Mouse (Mus musculus): ENCODE data around the gene Sf3a1.
"Not testable (repeated sequence)": the region's sequence is repeated elsewhere in the genome, so short reads cannot be mapped to it uniquely, and the experiment has no call there.

The Sf3a1 gene

DNA sequence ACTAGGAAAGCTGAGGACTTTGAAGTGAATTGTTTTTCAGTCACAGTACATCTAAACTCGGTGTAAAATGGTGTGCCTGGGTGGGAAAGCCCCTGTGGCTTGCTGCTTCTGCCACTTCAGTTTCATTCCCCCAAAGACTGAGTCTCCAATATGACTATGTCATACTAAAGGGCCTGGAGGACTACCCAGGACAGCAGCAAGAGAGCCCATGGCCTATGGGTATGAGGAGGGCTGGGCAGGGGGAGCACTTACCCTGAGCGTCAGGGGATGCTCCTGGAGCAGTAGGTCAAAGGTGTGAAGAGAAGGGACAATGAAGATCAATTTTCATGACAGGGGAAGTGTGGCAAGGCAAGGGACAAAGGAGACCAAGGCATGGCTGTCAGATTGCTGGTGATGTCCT, 21.2 kb upstream of the Sf3a1 start:
- no peak for DNase-seq (ENCODE audit: low spot score)

DNA sequence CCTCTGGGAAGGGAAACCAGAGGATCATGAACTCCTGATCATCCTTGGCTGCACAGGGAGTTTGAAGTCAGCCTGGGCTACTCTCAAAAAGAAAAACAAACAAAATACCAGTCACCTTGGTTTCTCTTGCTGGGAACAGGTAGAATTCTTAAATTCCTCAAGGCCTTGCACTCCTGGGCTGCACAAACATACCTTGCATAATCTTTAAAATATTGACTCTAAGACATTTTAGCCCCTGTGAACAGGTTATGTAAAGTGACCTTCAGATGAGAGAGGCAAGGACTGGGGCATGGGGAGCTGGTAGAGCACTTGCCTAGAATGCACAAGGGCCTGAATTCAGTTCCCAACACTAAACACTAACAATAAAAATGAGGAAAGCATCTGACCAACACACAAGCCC, 18.6 kb upstream of the Sf3a1 start:
- DNase-seq (ENCODE audit: low spot score) = no peak

DNA sequence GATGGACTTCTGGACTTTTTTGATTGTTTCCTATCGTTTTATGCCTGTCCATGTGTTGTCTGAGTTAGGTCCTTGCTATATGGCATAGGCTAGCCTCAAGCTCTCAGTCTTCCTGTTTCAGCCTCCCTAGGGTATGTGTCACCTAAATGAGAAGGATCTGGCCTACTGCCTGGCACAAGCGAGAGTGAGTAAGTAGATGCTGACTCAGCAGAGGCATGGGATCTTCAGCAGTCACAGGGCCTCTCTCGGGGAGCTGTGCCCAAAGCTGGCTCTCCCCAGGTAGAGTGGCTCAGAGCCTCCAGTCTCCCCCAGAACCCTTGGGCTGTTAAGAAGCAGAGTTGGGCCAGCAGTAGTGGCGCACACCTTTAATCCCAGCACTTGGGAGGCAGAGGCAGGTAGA, 17.8 kb upstream of the Sf3a1 start:
- no peak for DNase-seq (ENCODE audit: low spot score)

DNA sequence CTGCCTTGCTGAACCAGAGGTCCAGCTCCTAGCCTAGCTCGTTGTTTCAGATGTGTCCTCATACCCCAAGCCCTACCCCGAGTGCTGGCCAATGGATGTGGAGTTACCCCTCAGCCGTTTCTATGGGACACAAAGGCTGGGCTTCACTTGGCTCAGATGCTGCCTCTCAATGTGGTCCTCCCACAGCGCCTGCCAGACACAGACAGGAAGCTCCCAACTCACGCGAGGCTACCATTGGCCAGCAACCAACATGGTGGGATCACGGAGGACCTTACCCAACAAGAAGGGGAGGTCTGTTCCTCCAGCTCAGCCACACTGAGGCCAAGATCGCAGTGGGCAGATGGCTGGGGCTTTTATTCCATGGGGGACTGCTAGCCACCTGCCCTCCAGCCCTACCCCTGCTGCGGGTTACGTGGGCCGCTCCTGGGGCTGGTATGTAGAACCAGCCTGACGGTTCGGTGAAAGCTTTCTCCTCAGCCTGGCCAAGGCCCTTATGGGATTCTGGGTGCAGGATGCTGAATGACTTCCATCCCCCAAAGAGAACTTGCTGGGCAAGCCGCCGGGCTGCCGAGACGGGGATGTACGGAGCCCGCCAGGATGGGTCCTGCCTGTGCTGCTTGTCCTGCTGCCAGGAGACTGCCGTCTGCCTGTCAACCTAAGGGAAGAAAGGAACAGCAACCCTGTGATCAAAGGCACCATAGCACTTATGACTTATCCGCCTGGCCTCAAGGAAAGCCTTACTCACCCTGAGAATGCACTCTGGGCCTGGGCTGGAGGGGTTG, 16.7 kb upstream of the Sf3a1 start:
- DNase-seq (ENCODE audit: low spot score) = no peak

DNA sequence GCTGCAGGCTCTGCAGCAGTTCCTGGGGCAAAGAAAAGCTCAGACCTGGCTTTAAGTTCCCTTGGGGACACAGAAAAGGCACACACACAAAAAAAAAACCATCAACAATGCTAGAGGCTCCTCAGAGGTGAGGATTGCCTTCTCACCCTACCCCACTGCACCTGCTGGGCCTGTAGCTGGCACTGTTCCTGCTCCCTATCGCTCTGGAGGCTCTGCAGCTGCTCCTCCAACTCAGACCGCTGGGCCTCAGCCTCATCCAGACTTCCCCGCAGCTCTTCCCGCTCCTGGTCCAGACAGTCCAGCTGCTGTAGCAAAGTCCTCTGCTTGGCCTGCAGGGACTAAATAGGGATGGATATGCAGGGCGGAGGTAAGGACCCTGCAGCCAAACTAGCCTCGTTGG, 13.8 kb upstream of the Sf3a1 start:
- no peak for DNase-seq (ENCODE audit: low spot score)

DNA sequence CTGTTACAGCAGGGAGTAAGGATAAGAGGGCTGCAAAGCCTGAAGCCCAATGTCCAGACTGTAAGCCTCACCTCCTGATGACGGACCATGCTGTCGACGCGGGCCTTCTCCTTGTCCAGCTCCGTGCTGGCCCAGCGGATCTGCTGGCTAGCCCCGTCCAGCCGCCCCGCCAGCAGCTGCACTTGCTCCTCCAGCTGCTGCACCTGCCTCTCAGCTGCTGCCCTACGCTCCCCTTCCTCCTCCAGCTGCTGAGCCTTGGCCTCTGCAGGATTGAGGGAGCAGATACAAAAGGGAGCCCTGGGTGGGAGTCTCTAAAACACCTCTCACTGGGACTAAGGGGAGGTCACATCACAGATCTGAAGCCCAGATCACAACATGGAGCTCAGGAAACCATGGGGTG, 13.1 kb upstream of the Sf3a1 start:
- DNase-seq (ENCODE audit: low spot score) = no peak

DNA sequence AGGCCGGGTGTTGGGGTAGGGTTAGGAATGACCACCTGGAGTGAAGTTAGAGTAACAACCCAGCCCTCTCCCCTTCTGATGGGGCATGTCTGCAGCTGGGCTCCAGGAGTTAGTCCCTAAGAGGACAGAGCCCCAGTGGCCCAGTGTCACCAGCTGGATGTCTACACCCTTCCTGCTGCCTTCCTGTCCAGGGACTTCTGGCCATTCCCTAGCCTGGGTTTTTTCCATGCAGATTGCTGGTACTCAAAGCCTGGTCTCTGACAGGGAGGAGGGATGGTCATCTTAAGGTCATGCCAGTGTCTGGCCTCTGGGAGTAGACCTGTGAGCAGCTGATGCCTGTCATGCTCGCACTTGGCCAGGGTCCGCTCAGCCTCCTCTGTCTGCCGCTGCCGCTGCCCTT, 12.0 kb upstream of the Sf3a1 start:
- no peak for DNase-seq (ENCODE audit: low spot score)

DNA sequence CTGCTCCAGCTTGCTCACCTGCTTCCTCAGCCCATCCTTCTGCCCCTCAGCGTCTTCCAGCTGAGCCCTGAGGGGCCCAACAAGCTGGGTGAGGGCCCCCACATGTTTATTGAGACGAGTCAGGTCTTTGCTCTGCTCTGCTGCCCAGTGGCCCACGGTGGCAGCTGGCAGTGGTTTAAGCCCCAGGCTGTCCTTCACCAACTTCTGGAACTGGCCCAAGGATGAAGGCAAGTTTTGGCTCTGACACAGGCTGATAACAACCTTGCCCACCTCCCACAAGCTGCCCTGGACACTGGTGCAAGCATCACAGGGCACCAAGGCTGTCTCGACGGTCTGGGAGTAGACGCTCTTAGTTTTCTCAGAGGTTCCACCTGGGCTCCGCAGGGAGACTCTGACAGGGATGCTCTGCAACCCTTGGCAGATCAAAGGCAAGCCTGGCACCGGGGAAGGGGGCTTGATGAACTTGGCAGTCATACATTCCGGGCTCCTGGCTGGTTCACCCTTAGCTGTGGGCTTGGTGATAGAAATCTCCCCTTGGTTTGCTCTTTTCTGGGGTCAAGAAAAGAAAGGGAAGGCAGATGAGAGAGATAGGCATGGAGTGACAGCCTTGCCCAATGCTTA, 11.5 kb upstream of the Sf3a1 start:
- DNase-seq (ENCODE audit: low spot score) = no peak

DNA sequence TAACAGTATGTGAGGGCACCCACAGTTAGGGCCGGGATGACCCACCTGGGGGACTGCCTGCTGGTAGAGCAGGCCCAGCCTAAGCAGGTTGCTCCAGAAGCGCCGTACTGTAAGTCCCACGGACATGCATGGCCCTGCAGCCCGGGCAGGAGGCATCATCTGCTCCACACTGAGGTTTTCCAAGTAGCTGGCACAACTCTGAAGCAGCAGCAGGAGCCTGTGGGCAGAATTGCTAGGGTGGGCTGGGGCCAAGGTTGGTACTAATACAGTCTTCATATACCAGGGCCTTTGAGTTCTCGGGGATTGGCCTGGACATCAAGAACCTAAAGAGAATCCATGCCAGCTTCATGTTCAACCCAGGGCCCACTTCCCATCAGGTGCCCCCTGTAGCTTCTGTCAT, 10.3 kb upstream of the Sf3a1 start:
- no peak for DNase-seq (ENCODE audit: low spot score)

DNA sequence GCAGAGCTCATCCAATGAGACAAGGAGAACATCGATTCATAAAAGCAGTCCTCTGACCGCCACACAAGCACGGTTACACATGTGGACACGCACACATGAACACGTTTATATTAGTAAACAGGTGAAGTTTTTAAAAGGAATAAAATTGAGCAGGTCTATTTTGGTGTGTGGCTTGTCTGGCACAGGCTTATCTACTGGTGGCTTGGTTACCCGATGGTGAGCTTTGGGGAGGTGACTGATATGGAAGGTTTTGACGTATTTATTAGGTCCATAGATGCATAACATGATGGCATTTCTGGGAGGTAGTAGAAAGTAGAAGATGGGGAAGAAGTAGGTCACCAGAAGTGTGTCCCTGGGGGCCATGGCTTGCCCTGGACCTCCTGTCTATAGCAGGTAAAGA, 6.5 kb upstream of the Sf3a1 start:
- no peak for DNase-seq (ENCODE audit: low spot score)

DNA sequence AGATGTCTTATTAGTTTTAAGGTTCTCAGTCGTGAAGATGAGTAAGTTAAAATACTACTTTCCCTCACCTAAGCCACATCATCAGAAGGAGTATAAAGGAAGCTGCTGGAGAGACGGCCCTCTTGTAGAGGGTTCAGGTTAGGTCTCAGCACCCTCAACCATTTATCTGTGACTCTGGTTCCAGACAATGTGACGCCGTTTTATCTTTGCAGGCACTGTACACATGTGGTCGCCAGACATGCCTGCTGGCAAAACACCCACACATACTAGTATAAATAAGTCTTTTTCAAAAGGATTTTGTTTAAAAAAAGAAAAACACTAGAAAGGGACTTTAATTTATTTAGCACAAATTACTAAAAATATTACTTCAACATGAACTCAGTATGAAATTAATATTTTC, 4.5 kb upstream of the Sf3a1 start:
- no peak for DNase-seq (ENCODE audit: low spot score)

DNA sequence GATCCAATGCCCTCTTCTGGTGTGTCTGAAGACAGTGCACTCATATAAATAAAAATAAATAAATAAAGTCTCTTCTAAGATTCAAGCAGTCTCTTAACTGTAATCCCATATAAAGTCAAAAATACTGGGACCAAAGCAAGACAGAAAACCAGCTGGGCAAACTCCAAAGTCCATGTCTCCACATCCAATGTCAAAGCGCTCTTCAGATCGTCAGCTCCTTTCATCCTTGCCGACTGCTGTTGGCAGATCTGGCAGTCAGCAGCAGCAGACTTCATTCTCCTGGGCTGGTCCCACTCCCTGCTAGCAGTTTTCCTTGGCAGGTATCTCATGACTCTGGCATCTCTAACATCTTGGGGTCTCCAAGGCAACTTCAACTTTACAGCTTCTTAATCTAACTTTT, 1.5 kb upstream of the Sf3a1 start:
- no peak for DNase-seq (ENCODE audit: low spot score)

DNA sequence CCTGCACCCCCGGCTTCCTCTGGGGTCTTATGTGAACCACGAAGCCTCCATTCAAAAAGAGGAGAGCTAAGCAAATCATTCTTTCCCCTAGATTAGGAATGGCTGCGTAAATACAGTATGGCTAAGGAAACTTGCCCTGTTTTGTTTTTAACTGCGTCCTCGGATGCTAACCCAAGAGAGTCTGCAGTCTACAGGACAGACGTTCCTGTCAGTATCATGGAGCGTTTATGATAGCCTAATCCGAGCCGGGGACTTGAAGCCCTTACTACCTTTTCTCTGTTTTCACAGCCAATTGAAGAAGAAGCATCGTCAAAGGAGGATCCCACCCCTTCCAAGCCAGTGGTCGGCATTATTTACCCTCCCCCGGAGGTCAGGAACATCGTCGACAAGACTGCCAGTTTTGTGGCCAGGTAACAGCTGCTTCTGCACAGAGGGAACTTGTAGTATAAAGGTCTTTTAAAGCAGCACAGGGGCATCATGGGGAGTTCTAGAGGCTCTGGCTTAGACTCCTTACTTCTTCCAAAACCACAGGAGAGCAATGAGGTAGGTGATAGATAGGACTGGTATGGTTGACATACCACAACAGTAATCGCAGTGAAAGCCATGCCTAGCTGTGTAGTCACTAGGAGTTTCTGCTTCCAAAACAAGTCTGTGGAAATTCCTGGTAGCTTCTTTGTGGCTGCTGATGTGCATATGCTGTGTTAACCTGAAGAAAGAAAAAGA, 769 bp downstream of the Sf3a1 start:
- DNase-seq (ENCODE audit: low spot score) = no peak

DNA sequence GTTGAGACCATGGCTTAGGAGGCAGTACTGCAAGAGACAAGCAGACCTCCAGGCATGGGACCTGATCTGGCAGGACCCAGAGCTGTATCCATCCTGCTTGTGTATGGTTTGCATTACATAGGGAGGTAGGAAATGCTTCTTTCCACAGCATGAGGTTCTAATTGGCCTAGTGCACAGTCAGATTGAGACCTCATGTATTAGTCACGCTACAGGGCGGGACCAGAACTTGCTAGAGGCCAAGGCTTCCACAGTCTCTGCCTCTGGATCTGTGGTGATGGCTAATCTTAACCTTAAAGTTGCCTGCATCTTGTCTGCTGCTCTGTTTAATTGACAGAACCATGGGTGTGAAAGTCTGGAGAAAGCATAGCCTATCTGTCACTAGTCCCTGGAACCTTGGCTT, 4.6 kb downstream of the Sf3a1 start:
- DNase-seq (ENCODE audit: low spot score) = no peak

DNA sequence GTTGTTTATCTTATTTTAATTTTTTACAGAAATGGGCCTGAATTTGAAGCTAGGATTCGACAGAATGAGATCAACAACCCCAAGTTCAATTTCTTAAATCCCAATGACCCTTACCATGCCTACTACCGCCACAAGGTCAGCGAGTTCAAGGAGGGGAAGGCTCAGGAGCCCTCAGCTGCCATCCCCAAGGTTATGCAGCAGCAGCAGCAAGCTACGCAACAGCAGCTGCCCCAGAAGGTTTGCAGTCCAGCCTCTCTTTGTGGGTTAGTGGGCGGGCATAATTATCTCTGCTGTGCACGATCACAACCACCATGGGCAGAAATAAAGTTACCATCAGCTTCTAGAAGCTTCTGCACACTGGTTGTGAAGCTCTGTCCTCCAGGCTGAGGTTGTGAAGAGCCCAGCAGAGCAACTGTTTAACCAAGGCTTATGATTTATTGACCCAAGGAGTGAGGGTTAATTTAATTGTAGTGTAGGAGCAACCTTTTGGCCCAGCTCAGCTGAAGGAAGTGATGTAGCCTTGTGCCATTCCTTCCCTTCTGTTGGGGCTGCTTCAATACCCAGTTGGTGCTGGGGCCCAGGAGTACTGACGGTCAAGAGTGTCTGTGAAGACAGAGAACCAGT, 6.4 kb downstream of the Sf3a1 start:
- no peak for DNase-seq (ENCODE audit: low spot score)

DNA sequence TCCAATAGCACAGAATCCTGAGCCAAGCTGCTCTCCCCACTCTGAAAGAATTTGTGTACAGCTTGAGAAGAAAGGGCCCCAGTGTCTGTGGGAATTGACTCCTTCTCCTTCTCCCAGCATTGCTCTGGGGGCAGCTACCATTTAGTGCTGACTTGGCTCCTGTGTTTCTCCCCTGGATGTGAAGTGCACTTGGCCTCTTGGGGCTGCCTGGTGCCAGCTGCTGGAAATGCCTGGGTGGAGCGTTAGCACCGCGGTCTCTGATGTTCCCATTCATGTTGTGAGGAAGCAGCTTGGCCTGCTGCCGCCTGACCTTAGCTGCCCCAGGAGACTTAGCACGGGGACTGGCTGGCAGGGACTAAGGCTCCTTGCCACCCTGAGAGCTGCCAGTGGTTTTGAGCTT, 14.4 kb downstream of the Sf3a1 start:
- no peak for DNase-seq (ENCODE audit: low spot score)

DNA sequence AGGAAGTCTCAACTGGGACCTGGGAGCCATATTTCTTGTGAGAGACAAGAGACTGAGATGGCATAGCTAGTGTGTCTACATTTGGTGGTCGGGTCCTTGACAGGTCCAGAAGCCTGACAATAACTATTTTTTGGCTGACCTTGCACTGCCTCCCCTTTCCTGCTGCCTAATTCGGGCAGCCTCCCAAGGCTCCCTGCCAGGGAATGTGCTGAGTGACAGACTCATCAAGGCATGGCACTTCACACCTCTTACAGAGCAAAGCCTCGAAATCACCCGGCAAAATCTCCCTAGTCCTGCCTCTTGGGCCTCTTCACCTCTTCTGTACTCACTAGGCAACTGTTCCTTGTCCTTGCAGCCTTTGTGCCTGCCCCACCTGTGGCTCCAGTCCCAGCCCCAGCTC, 17.6 kb downstream of the Sf3a1 start:
- no peak for DNase-seq (ENCODE audit: low spot score)

DNA sequence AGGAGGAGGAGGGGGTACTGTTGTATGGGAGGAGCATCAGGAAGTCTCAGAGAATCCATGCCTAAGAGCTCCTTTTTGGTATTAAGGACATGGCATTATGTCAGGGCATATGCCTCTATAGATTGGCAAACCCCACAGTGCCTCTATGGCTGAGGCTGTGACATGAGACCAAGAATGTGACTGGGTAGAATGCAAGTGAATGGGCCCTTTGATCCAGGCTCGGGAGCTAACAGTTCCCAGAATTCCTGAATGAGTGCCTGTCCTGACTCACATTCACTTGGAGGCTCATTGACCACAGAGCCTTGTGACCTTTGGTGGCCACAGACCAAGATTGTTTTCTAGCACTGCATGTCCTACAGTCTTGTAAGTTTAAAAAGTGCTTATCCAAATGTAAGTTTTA, 21.9 kb downstream of the Sf3a1 start:
- DNase-seq (ENCODE audit: low spot score) = no peak

DNA sequence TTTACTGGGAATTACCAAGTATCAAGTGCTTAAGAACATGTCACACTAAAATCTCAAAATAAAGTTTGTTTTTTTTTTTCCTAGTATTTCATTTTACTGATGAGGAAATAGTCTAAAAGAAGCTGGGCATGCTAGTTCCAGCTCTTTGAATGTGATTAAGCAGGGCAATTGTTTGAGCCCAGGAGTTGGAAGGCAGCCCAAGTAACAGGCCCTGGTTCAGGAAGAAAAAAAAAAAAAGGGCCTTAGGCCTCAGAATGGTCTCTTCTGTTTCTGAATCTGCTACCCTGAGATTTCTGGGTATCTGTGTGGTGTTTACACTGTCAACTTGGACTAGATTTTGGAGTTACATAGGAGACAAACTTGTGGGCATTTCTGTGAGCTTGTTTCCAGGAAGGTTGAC, 23.4 kb downstream of the Sf3a1 start:
- no peak for DNase-seq (ENCODE audit: low spot score)

DNA sequence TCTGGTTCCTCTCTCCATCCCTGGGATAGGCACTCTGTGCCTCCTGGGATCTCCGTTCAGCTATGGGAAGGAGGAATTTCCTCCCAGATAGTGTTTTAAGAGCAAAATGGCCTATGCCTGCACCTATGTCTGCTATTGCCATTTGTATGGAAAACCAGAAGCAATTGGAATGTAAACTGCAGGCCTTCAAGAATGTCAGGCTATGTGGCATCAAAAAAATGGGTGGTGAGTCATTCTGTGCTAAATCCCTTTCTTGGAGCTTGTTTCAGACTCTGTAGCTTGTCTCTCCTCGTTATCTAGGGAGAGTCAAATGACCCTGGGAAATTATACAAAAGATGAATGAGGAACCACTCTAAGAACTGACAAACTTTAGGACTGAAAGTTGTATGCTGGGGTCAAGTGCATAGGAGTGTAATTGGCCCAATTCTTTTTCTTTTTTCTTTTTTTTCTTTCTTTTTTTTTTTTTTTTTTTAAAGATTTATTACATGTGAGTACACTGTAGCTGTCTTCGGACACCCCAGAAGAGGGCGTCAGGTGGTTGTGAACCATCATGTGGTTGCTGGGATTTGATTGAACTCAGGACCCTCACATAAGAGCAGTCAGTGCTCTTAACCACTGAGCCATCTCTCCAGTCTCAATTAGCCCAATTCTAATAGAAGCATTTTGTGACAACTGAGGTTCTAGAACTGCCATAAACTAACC, 24.3 kb downstream of the Sf3a1 start:
- DNase-seq (ENCODE audit: low spot score) = no peak

DNA sequence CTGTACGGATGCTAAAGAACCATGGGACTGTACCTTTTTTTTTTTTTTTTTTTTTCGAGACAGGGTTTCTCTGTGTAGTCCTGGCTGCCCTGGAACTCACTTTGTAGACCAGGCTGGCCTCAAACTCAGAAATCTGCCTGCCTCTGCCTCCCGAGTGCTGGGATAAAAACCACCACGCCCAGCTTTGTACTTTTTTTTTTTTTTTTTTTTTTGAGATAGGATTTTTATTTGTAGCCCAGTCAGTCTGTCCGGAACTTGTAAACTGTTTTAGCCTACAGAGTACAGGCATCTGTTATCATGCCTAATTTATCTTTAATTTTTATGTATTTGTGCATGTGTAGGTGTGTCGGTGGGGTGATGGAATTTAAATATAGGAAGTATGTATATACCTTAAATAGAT, 25.3 kb downstream of the Sf3a1 start:
- not testable (repeated sequence) for DNase-seq (ENCODE audit: low spot score)
